Mouse (Mus musculus) ES-E14 (cell line): Measurements from ENCODE around the gene Draxin.

ENCODE experiments used
- CHD2 ChIP-seq: IDR thresholded peaks from 2 replicates; pipeline ENCODE4 v1.6.1; 2014; ENCODE audit warnings: mild to moderate bottlenecking, low read depth, low read length, inconsistent platforms
- MAFK ChIP-seq: IDR thresholded peaks from 2 replicates; pipeline ENCODE4 v1.6.1; 2014; ENCODE audit warnings: mild to moderate bottlenecking, low read depth, low read length, inconsistent platforms; ENCODE audit not compliant: insufficient read depth

DNA sequence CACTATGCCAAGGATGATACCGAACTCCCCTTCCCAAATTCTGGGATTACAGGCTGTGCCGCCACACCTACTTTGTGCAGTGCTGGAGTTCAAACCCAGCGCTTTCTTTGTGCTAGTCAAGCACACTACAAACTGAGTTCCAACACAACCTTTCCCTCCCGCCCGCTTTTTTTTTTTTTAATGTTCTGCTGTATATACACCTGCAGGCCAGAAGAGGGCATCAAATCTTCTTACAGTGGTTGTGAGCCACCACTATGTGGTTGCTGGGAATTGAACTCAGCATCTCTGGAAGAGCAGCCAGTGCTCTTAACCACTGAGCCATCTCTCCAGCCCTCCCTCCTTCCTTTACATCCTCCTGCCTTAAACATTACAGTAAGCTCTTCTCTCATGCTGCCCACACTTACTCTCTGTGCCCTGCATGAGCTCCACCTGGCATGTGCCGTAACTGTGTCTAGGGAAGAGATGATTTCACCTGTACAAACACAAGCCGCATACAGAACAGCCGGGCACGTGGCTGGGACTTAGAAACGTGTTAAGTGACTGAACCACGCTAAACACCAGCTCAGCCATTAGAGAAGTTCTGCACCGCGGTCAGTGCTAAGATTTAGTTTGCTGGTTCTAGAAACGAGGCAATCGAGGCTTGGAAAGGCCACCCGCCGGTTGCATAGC, 55.8 kb downstream of the Draxin start:
- TF ChIP-seq MAFK (0 out of 2 replicates have a peak, but pooled peaks have one; percentile 4), CHD2 (no peak)
